Comparison of ENCODE assay signal across 8 mouse cellular contexts in genomic region chr4:154064827-154065773, GRCm38 (mm10). TPM values are rescaled to one million over a fixed set of nuclear protein-coding genes. Genes with fewer than 3 reads are reported as not detected.
DNase-seq lines count a peak whose midpoint lies in the region; ATAC-seq lines count a peak whose summit lies in the region.

No protein-coding gene starts in this region.

- H3K36me3 ChIP-seq in intestine, embryonic 14.5 days (ENCODE audit: control insufficient read depth, insufficient read depth, low read length) = no peaks in the 10 kb centered on the region
- H3K36me3 ChIP-seq in neural tube, embryonic 12.5 days = no peaks in the 10 kb centered on the region

- no peaks in the 10 kb centered on the region for H3K9me3 ChIP-seq in intestine, embryonic 14.5 days (ENCODE audit: control insufficient read depth, low read length)
- H3K9me3 ChIP-seq in neural tube, embryonic 12.5 days = no peaks in the 10 kb centered on the region

- WGBS in intestine, embryonic 14.5 days = 59% methylated on average over 14 of the region's 14 CpGs
- 67% methylated on average over 14 of the region's 14 CpGs for WGBS in neural tube, embryonic 12.5 days

- H3K9ac ChIP-seq in intestine, embryonic 14.5 days (ENCODE audit: low read length) = no peak overlapping the region
- no peak overlapping the region for H3K9ac ChIP-seq in neural tube, embryonic 12.5 days

- no peak overlapping the region for H3K4me3 ChIP-seq in intestine, embryonic 14.5 days (ENCODE audit: low read depth, low read length)
- H3K4me3 ChIP-seq in neural tube, embryonic 12.5 days = no peak overlapping the region

- no peaks in the 10 kb centered on the region for H3K4me1 ChIP-seq in intestine, embryonic 14.5 days (replicated peaks; ENCODE audit: control insufficient read depth, insufficient read depth, low read length)
- no peaks in the 10 kb centered on the region for H3K4me1 ChIP-seq in neural tube, embryonic 12.5 days

- H3K27me3 ChIP-seq in intestine, embryonic 14.5 days (replicated peaks; ENCODE audit: control insufficient read depth, insufficient read depth, low read length) = no peaks in the 10 kb centered on the region
- peaks cover 23% of the 10 kb centered on the region; the same call in 1 of the 2 replicates for H3K27me3 ChIP-seq in neural tube, embryonic 12.5 days (replicated peaks)

- peak; percentile 13 to 64 for DNase-seq in frontal cortex, adult 2 months (ENCODE audit: extremely low spot score in 1 of 2, low spot score in 1 of 2)
- DNase-seq in frontal cortex, postnatal 10 days (ENCODE audit: low spot score in 2 of 2) = no peak
- DNase-seq in ES-CJ7 (ENCODE audit: low read depth, low spot score) (peak; percentile 61), liver (peak; percentile 15)
- DNase-seq in embryo, embryonic 10.5 days (ENCODE audit: low spot score) = peak; percentile 69
- DNase-seq in intestine, embryonic 14.5 days (ENCODE audit: low spot score) = no peak
- no peak for DNase-seq in ovary, postnatal 10 days (ENCODE audit: low spot score)

- ATAC-seq in intestine, embryonic 14.5 days (replicated peaks; ENCODE audit: low FRiP score, low TSS enrichment, low read depth) = peak; percentile 61; the same call in 1 of the 2 replicates
- peak; percentile 37; the same call in 1 of the 2 replicates for ATAC-seq in neural tube, embryonic 12.5 days (ENCODE audit: low FRiP score, low read depth)

- no peak overlapping the region for H3K4me2 ChIP-seq in intestine, embryonic 14.5 days (ENCODE audit: low read length)
- H3K4me2 ChIP-seq in neural tube, embryonic 12.5 days (replicated peaks) = no peak overlapping the region

- H3K27ac ChIP-seq in intestine, embryonic 14.5 days (ENCODE audit: low read depth) = no peak overlapping the region
- no peak overlapping the region for H3K27ac ChIP-seq in neural tube, embryonic 12.5 days

RNA-seq across cellular contexts. Expression of gene Ccdc27, which starts 22.6 kb away (rescaled TPM):
- not detected in 2 replicates for polyA plus RNA-seq in frontal cortex, adult 2 months (2012; rRNA removed)
- polyA plus RNA-seq in intestine, embryonic 14.5 days (2014; fragmentation: Nextera tagmentation; extraction: Ambion mirVana) = not detected in 2 replicates
- not detected in 2 replicates for polyA plus RNA-seq in neural tube, embryonic 12.5 days (2016; fragmentation: Nextera tagmentation; extraction: Ambion mirVana)

RNA-seq across cellular contexts. Expression of gene Smim1, which starts 39.1 kb away (rescaled TPM):
- polyA plus RNA-seq in frontal cortex, adult 2 months (2012; rRNA removed) = 19.4 and 20.0 TPM in 2 replicates
- polyA plus RNA-seq in intestine, embryonic 14.5 days (2014; fragmentation: Nextera tagmentation; extraction: Ambion mirVana) = 102 and 112 TPM in 2 replicates
- polyA plus RNA-seq in neural tube, embryonic 12.5 days (2016; fragmentation: Nextera tagmentation; extraction: Ambion mirVana) = 6.4 and 7.8 TPM in 2 replicates

RNA-seq across cellular contexts. Expression of gene Lrrc47, which starts 53.6 kb away (rescaled TPM):
- polyA plus RNA-seq in frontal cortex, adult 2 months (2012; rRNA removed) = 49.0 and 51.1 TPM in 2 replicates
- 14.2 and 14.9 TPM in 2 replicates for polyA plus RNA-seq in intestine, embryonic 14.5 days (2014; fragmentation: Nextera tagmentation; extraction: Ambion mirVana)
- polyA plus RNA-seq in neural tube, embryonic 12.5 days (2016; fragmentation: Nextera tagmentation; extraction: Ambion mirVana) = 36.1 and 38.9 TPM in 2 replicates

Comparison
In these comparisons a context has a peak if more than half of its experiments do, and no peak if none do; other contexts are left out.
1. DNase-seq: peak in frontal cortex, adult 2 months (2 of 2), ES-CJ7 (single experiment), embryo, embryonic 10.5 days (single experiment) and liver (single experiment); none in frontal cortex, postnatal 10 days (0 of 2), intestine, embryonic 14.5 days (single experiment) and ovary, postnatal 10 days (single experiment).